Mouse (Mus musculus): ENCODE data around the gene Plscr4.

- TF ChIP-seq CTCF (IDR thresholded peaks at IDR 0.05; ENCODE audit: low read depth) (no peak), EP300 (IDR thresholded peaks at IDR 0.05; ENCODE audit: low read depth) (no peak)
Measured at GRCm38 (mm10) chr9:92444536-92444935, 12.6 kb upstream of the Plscr4 start.
